Mouse (Mus musculus) kidney, postnatal 36 days (tissue): ENCODE data around the gene Mcpt8.
A peak's percentile ranks its signal among the peaks of the same experiment; 100 is the strongest.
"Not testable (repeated sequence)": the region's sequence is repeated elsewhere in the genome, so short reads cannot be mapped to it uniquely, and the experiment has no call there.

Source experiments
- DNase-seq, 2 experiments: peaks; one replicate each; pipeline ENCODE4 v3.0.0; 2021 to 2022; ENCODE audit warnings: mixed read lengths in 2 of 2

Mcpt8 gene

DNA sequence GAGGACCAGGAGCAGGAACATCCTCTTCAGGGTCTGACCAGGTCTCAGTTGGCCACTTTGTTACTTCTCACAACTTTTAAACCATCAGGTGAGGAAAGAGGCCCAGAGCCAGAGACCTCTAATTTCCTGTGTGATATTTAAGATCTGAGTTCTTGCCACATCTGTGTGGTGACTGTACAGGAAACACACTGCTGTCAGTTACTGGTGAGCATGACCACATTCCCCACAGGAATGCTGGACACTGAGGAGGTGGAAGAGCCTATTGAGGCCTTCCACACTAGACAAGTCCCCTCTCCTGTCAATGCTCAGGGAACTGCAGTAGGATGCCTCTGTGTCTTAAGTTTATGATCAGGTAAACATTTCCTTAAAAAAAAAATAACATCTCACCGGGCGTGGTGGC is at the start of gene Mcpt8:
Gene Mcpt8 (minus strand): TSS at position 107 of the 400 bp plus-strand sequence.
- DNase-seq, result no peak

- DNase-seq, result not testable (repeated sequence)
These were observed 48.6 kb upstream of the Mcpt8 start for GRCm38 (mm10) chr14:56133675-56134074.

DNA sequence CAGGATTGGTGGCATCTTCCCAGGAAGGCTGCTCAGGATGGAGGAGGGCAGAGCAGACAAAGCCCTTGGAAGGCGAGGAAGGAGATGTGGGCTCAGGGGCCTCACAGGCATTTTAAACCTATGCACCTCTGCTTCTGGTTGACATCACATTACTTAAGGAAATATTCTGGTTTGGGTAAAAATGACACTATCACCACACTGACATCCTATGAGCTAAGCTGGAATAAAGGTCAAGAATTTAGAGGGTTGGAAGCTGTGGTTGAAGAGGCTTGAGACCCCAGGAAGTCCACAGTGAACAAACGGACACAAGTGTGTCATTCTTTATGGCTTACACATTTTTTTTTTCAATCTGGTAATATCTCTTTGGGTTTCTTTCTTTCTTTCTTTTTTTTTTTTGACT is 47.4 kb upstream of the Mcpt8 start, which contains the start of gene Gzmd:
Gene Gzmd (minus strand): TSS at position 101 of the 400 bp plus-strand sequence.
- not testable (repeated sequence) for DNase-seq

- no peak for DNase-seq
These were observed 43.3 kb upstream of the Mcpt8 start for GRCm38 (mm10) chr14:56128341-56128740.

DNA sequence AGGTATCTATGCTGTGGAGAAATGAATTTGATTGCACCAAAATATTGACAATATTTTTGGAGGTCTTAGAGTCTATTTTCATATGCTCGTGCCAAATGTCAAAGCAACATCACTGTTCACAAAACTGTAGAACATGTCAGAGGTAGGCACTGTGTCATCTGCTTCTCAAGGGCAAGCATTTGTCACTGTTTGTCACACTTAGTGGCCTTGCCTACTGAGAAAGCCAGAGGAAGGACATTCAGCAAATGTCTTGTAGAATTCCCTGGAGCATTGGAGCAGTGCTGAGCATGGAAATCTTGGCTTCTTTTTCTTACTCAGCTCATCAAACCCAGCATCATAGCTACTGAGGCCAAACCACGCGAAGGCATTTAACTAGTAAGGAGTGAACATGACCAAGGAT is 38.4 kb upstream of the Mcpt8 start:
- DNase-seq, result no peak

- no peak for DNase-seq
These were observed 35.5 kb upstream of the Mcpt8 start, which contains the start of gene Gzme for GRCm38 (mm10) chr14:56120525-56120924. Gzme (minus strand) TSS chr14:56120625.

DNA sequence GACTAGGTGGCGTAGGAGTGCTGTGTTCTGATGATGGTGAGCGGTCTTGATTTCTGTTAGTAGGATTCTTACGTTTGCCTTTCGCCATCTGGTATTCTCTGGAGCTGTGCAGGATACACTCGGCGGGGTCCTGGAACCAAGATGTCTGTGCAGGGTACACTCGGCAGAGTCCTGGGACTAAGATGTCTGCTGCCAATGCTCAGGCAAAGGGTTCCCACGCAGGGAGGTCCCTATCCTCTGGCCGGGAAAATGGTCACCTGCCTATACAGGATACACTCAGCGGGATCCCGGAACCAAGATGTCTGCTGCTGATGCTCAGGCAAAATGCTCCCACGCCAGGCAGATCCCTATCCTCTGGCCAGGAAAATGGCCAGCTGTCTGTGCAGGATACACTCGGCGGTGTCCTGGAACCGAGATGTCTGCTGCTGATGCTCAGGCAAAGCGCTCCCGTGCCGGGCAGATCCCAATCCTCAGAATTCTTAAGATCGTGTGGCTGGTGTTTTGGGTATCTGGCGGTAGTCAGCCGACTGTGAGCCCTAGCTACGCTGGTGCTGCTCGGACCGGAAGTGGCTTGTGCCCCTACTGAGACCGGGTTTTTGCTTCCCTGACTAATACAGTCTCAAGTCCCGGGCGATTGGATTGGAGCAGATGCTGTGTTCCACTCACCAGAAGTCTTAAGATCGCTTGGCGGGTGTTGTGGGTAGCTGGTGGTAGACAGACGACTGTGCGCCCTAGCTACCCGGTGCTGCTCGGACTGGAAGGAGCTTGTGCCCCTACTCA is 30.6 kb upstream of the Mcpt8 start:
- not testable (repeated sequence) for DNase-seq

DNA sequence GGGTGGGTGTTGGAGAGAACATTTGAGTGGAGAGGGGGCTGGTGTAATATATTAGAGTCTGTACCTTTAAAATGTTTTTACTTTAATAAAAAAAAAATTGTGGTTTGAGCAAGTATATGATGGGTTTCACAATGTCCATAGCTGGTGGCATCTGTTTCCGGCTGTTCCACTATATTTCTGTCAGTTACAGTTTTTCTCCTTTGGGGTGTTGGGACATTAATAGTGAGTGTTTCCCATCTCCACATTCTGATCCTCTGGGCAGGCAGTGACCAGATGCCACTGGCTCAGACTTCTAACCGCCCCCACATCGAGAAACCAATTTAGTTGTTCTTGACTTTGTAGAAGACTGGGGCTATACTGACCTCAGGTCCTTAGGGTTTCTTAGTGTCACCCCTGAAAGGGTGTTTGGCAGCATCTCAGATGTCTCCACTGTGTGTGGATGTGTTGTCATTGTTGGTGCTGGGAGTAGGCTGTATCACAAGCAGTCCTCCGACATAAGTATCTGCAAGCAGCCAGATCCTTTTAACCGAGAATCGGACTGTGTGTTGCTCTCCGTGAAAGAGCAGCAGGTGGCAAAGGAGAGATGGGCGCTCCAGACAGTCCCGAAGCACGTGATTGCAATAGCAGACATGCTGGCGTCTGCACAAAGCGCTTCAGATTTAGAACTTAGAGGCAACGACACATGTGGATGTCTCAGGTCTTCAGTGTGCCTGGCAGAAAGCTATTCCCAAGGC is 20.5 kb upstream of the Mcpt8 start:
- DNase-seq, result no peak

DNA sequence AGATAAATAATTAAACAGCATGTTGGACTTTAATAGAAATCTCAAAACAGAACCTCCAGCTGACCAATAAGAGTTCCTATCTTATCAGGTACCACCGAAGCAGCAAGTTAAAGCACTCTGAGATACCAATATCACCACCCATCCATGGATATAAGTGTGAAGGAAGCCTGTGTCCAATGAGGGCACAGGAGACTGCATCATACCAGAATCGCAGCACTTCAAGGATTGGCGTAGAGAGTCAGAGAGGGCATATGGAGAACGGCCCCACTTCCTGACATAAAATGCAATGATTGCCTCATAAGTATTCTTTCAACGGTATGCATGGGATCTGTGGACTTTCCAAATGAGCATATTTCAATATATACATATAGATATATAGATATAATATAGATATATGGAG is 19.9 kb upstream of the Mcpt8 start:
- DNase-seq, result no peak

- no peak for DNase-seq
These were observed 18.4 kb upstream of the Mcpt8 start for GRCm38 (mm10) chr14:56103452-56103851.

DNA sequence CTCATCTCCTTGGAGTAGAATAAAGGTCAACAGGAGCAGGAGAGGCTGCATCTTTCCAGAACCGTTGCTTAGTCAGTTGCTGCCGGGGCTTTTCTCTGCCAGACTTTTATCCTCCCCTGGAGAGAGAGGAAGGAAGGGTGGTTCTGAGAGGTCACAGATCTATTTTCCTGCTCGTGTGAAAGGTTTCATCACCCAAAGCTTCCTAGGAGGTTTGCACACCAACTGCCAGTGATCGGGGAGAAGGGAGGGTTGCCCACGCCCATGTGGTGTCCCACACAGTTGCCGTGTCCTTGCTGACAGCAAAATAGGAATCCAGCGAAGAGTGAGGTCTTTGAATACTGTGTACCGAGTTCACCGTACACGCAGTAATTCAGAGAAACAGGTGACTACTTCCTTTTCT is 17.3 kb upstream of the Mcpt8 start, which contains the start of gene Ctsg:
Gene Ctsg (minus strand): TSS at position 189 of the 400 bp plus-strand sequence.
- DNase-seq, result no peak

DNA sequence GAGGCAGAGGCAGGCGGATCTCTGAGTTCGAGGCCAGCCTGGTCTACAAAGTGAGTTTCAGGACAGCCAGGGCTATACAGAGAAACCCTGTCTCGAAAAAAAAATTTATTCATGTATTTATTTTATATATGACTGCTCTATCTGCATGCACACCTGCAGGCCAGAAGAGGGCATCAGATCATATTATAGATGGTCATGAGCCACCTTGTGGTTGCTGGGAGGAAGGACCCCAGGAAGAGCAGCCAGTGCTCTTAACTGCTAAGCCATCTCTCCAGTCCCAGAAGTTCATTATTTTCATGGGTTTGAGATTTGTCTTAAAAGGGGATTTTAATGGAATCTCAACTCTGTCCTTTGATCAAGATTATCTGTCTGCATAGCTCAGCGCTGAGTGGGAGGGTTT is 13.9 kb upstream of the Mcpt8 start:
- peak; percentile 16 to 25 for DNase-seq

GRCm38 (mm10) chr14:56097597-56097996 is 12.5 kb upstream of the Mcpt8 start:
- DNase-seq, result no peak

DNA sequence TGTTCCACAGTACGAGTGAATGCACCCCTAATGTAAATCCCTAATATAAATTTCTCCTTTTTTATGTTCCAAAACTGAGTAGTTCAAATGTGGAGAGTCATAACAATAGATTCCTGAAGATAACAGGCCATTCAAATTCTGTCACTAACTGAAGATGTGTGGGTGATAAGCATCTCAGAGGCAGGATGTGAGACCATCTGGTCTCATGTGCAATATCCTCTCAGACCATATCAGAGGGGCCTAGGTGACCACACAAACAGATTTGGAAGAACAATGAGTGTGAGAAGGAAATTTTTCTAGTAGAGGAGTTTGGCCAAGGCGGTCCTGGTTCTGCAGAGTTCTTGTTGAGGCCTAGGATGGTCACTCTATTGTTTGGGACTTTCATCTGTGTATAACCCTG is 8.3 kb upstream of the Mcpt8 start:
- no peak for DNase-seq

DNA sequence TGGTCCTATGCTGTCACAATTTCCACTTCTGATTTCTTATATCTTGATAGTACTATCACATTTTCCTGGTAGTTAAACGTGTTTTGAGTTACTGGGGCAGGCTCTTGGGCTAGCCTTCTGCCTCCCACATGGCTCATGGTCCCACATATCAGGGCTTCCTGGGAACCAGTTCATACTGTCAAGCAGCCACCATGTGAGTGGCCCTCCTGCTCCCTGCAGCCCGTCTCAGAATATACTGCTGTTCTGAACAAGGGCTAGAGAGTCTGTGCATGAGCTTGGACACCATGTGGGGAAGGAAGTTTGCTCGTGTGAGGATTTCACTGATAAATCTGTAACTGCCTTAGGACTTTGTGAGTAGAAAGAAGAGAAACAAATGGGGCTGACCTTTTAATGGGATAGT is 1.6 kb upstream of the Mcpt8 start:
- no peak for DNase-seq

GRCm38 (mm10) chr14:56082016-56082415 is 3.1 kb downstream of the Mcpt8 start:
- DNase-seq, result no peak

- not testable (repeated sequence) for DNase-seq
These were observed 22.9 kb downstream of the Mcpt8 start, which contains the start of gene Mcpt4 for GRCm38 (mm10) chr14:56062213-56062612. Mcpt4 (minus strand) TSS chr14:56062313.

DNA sequence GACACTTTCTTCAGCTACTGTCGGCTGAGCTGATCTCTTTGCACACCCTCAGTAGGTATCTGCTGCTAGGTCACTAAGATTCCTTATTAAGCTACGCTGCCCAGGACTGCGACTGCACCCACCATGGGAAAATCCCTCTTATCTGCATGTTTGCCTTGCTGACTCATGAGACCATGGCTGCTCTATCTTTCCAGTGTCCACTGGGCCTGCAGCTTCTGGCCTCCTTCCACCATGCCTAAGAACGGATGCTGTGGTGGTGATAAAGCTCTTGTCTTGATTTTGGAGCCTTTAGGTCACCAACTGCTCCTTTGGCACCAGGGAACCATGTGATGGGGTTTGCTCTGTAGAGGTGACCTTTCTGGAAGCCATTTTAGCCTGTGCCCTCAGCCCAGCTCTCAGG is 27.4 kb downstream of the Mcpt8 start:
- no peak for DNase-seq

GRCm38 (mm10) chr14:56055408-56055807 is 29.7 kb downstream of the Mcpt8 start:
- DNase-seq, result no peak

DNA sequence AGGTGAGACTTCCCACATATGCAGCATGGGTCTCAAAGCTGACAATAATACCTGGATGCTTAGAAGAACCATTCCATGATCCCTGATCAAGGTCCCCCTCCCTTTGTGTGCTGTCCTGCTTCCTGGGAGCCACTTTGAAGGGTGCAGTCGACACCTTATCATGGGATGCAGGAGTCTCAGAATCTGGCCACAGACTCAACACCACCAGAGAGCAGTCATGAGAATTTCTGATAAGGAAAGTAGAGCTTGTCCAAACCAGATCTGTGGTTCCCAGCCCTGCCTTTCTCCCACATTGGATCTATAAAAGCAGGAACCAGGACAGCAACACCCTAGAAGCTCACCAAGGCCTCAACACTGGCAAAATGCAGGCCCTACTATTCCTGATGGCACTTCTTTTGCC is 43.3 kb downstream of the Mcpt8 start, which contains the start of gene Mcpt2:
Gene Mcpt2 (plus strand): TSS at position 250 of the 400 bp plus-strand sequence.
- DNase-seq, result not testable (repeated sequence)

DNA sequence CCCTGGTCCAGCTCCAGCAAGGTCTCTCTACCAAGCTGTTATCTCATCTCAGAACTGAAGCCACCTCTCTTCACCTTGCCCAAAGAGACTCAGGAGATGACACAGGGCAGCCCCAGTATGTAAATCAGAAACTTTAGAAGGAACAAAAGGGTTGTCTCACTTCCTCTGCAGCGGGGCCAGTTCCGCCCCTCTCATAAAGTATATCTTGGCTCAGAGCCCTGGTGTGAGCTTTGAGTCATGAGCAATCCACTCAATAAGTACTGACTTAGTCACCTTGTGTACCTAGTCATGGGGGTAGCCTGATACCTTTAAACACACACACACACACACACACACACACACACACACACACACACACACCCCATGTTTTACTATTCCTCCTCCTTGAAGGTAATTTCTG is 50.6 kb downstream of the Mcpt8 start:
- no peak for DNase-seq
